Mouse (Mus musculus) retina, embryonic 14.5 days (tissue): ENCODE results near the gene Gm38392.

Source experiments
- DNase-seq: peaks from one replicate; pipeline ENCODE4 v3.0.0-alpha.2; 2015; ENCODE audit warnings: low spot score

The Gm38392 gene

DNA sequence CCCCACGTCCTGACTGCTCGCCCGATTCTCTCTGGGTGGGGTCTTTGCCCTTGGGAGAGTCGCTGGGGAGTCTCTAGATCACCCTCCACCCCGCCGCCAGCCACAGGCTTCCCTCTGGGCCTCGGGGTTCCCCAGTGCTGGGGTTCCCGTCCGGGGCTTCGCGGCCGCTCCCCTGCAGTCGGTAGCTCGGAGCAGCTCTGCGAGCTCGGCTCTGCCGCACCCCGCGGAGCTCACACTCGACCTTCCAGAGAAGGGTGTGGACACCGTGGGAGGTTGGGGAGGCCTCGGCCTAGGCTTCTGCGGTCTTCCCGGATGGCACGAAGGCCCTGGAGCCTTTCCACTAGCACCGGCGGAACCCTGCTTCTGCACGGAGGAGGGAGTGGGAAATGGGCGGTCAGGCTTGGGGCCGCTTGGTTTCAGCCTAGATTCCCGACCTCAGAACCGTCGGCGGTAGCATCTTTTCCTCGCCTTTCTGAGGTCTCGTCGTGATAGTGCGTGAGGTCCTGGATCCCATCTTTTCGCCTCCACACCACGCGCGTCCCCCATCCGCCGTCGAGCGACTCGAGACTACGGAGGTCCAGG lies 71.9 kb downstream of the Gm38392 start:
- DNase-seq = no peak

DNA sequence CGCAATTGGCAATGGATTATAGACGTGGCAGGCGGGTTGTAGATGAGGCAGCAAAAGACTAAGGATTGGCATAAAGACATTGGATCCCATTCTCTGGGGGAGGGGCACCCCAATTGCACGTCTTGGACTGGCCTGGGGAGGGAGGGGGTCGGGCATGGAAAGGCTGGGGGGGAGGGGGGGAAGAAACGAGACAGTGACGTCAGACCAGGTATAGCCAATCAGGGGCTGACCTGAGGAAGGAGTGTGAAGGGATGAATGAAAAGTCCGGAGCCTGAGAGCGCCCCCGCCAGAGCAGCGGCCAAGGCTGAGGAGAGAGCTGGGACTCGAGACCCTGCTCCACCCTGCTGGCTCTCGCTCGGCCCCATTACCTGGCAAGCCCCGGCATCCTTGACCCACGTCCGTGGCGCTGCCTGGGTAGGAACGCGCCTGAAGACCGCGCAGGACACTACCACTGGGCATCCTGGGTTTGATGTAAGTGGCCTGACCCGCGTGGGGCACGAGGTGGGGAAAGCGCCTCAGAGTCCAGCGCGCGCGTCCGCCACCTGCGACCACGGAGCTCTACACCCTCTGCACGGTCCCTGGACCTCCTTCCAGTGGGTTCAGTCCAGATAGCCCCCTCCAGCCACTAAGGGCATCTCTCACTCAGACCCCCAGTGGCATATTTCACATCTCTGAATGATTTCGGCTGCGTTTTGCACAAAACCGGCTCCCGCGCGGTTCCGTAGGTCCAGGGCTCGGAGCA lies 72.6 kb downstream of the Gm38392 start:
- no peak for DNase-seq

DNA sequence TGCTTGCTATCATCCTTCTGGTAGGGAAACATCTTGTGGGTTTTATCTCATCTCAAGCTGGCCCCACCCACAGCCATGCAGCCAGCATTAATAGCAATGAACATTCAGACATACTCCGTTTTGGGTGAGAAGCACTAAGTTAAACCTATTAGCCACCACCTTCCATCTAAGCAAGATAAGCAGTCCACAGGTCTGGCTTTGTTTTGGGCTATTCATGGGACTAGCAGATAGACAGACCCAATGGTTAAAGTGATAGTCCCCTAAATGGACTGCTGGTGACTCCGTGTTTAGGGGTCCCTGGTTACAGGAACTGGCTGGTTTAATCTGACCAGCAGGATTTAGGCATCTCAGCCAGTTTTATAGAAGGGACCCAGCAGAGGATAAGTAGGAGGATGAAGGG lies 74.0 kb downstream of the Gm38392 start:
- DNase-seq = no peak

DNA sequence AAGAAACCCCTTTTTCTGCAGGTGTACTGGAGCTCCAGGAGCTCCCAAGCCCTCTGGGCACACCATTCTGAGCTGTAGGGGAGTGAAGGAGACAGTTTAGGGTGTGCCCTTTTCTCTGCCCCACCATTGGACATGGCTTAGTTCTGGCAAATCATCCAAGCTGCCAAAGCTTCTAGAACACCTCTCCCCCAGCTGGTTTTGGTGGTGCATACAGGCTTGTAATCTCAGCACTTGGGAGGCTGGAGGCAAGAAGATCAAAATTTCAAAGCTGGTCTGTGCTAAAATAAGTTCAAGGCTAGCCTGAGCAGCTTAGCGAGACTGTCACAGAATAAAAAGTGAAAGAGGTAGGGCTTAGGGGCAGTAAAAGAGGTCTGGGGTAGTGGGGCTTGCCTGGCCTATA lies 74.7 kb downstream of the Gm38392 start:
- no peak for DNase-seq

DNA sequence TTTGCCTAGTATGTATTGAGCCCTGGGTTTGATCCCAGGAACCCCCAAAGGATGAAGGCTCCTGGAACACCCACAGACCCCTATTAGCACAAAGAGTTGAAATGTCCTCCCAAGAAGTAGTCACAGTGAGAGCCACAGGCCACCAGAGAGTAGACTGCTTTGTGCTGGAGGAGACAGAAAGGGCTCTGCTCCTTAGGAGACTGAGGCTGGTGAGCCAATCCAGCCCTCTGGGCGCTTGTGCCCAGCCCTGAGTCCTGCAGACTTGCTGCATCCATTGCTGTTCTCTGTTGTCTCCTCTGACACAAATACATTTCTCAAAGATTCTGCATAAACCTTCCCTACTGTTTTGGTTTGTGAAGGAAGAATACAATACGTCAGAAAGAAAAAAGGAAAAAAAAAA lies 76.1 kb downstream of the Gm38392 start:
- DNase-seq = no peak

DNA sequence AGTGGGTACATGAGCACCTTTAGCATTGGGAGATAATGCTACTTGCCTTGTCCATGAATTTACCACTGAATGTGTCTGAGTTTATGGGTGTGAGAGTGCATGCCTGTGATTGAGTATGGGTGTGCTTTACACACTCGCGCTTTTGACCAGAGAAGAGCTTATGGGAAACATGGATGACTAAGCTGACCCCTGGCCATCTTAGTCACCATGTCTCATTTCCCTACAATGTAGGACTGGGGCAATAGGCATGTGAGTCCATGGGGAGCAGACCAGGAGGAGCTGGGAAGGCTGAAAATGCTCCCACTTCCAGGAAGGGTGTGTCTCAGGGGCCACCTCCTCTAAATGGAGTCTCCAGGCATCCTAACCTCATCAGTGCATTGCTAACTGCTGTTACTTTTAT lies 76.9 kb downstream of the Gm38392 start:
- no peak for DNase-seq

DNA sequence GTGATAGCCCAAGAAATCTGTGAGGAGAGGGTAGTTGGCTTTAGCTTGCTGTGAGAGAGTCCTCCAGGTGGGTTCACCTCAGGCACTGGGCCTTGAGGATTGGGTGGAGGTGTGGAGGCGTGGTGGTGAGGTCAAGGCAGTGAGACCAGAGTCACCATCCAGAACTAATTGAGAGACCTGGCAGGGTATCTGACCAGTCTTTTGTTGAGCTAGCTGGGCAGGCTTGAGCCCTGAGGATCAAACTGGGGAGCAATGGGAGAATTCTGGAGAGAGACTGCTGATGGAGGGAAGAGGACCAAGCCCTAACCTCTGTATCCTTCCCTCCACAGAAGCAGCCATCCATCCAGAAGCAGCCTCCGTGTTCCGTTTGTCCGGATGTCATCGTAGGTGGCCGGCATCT lies 77.7 kb downstream of the Gm38392 start:
- DNase-seq = no peak

DNA sequence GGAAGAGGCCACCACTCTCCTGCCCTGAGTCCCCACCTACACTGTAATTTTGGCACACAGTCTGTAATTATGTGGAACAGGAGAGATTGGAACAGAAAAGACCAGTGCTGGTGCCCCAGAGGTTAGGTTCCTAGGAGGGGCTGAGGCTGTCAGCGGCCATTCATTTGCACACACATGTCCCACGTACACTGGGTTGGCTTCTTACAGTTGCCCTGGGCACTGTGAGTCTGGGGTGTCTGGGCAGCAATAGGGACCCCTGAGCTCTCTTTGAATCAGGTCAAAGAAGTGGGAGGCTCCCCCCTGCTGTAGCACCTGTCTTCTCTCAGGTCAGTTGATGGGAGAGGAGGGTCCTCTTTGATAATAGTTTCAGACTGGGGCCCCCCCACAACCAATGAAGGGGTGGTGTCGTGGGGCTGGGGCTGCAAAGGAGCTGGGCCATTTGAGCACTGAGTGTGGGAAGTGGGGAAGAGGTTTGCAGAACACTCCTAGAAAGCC lies 78.7 kb downstream of the Gm38392 start:
- no peak for DNase-seq

DNA sequence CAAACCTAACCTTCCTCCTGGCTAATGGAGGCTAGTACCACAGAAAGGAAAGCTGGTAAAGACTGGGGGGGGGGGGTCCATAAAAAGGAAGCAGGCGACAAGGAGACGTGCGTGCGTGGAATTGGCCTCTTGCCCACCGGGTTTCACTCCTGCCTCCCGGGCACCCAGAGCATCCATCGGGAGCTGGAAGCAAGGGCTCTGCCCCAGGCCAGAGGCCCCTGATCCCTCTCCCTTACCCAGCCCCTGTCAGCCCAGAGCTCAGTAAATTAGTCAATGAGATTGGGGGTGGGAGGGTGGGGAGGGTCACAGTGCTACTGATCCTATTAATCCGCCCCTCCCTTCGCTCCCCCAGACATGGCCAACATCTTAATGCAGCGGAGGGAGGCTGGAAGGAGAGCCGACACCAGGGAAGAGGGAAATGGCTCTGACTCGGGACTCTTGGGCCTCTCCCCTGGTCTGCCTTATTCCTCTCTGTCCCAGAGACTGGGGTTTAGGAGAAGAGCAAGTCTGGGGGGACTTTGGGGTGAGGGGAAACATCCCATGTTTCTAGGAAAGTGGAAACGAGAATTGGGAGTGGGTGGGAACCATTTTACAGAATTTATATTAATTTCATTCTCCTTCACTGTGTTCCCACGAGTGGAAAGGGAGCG lies 79.4 kb downstream of the Gm38392 start:
- peak; percentile 15 for DNase-seq

DNA sequence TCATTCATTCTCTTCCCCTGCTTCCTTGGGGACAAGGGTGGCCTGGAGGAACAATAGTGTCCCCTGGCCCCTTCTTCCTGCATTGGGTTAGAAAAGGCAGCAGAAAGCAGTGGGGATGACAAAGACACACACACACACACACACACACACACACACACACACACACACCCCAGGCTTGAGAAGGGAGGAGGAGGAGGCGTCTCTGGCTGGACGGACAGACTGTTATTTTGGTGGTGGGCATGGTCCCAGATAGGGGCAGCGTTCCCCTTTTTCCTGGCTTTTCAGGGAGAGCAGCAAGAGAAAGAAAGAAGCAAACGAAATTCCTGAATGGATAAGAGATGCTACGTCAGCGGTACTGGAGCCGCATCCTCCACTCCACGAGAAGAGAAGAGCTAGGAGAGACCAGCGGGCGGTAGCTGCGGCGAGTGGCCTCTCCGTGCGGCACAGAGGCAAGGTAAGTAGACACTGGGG lies 80.1 kb downstream of the Gm38392 start:
- DNase-seq = peak; percentile 18

DNA sequence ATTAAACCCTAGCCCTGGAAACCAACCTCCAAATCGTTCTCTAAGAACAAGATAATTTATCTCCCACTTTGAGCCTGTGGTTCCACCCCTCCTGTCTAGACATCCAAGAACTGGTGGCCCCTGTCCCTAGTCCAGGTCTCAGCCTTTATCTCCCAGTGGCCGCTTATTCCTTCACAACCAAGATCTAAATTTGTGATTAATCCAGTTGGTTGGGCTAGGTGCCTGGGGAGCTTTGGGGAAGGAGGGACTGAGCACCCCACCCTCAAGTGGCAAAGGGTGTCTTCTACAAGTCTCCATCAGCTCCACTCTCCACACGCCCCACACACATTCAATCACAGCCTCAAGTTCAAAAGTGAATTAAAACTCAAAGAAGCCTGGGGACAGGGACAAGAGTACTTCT lies 80.5 kb downstream of the Gm38392 start:
- peak; percentile 2 for DNase-seq

DNA sequence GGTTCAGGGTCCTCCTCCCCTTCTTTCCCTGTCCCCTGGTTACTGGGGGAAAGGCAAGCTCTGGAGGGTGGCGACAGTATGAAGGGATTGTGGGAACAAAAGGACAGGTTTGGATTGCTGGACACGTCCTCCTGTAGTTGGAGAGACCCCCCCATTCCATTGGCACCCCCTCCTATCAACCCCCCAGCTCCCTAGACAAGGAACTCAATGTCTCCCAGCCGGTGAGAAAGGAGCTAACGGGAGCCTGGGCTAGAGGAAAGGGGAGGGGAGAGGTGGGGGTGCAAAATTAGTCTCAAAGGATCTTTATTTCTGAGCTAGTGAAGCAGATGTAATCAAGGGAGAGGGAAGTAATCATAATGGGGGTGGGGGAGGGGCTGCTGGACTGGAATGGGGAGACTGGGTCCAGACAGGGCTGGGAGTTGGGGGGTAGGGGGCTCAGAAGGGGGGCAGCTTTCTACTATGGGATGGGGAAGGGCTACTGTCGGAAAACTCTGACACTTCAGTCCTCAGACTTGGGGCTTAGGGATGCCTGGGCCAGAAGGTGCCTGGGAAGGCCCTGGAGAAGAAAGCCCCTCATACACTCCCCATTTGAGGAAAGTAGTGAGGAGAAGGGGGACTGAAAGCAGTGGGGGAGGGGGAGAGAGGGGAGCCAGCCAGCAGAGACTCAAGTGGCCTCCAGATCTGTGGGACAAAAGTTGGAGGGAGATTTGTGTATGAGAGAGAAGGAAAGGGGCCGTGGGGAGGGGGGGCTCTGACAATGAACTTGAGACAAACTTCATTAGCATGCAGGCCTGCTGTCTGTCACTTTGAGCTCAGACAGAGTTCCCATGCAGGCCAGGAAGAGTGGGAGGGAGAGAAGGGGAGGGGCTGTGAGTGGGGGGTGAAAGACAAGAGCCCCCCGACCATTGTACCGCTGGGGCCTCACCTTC lies 81.2 kb downstream of the Gm38392 start:
- peak; percentile 28 for DNase-seq

DNA sequence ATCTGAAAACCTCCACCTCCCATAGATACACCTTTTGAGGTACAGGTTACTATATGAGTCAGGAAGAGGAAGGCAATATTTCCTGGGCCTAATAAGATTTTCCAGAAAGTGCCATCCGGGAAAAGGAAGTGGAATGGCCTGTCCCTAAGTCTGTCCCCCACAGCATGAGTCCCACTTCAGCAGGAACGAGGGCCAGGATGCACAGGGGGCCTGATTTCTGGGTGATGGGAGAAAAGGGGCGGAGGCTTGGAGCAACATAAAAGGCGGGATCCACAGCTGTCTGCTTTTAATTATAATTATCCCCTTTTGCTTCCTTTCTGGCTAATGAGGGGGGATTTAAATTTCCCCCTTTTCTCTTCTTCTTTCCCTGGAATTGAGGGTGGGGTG lies 81.8 kb downstream of the Gm38392 start:
- DNase-seq = peak; percentile 1

DNA sequence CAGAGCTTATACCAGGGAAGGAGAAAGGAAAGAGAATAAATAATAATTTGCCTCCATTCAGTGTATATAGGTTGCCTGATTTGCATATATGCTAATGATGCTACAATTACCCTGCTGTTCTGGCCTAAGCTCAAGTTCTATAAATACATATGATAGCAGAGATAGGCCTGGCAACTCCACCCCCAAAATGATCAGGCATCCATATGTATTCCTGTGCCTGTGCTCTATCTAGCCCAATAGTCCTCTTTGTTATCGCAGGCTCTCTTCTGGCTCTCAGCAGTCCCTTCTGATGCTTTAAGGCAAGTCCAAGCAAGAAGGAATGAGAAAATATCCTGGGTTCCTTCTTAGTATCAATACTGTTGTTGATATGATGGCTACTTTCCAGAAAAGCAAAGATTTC lies 82.3 kb downstream of the Gm38392 start:
- DNase-seq = peak; percentile 6

DNA sequence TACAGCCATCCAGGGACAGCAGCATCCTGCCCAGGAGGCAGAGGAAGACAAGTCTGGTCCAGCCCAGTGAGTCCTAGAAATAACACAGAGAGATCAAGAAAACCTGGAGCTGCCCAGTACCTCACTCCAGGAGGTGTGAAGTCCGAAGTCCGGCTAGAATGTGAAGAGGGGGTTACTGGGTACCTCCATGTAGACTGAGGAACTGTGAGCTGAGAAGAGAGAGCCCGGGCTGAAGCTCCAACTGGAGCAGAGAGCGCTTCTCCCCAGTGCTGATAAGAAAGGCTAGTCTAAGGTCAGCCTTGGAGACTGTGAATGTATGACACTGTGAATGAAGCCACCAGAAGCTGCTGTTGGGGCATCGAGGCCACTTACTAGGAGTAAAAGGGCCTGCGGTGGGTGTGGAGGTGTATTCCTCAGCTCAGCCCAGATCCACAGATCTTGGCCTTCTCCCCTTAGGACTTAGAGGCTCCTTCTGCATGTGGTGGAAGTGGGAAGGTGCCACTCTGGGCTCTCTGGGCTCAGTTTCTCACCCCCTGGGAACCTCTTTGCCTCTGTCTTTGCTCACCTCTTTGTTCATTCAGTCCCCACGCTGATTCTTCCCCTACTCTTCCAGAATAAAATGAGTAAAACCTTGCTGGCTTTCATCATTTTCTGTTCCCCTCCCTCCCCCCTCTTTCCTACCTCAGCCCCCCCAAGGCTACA lies 82.9 kb downstream of the Gm38392 start:
- peak; percentile 2 for DNase-seq

DNA sequence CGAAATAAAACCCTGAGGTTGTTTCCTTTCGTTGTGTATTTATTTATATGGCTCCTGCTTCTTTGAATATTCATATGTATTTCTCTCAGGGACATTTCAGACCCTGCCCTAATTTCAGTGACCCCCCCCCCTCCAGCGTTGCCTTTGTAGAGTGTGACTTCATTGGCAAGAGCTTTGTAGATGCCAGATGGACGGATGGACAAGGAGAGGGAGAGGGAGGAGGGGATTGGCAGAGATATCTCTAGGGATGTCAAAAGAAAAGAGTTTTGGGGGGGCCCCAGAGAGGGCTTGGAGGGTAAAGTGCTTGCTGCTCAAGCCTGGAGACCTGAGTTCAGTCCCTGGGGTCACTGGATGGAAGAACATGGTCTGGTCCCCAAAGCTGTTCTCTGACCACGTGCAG lies 83.6 kb downstream of the Gm38392 start:
- DNase-seq = no peak

DNA sequence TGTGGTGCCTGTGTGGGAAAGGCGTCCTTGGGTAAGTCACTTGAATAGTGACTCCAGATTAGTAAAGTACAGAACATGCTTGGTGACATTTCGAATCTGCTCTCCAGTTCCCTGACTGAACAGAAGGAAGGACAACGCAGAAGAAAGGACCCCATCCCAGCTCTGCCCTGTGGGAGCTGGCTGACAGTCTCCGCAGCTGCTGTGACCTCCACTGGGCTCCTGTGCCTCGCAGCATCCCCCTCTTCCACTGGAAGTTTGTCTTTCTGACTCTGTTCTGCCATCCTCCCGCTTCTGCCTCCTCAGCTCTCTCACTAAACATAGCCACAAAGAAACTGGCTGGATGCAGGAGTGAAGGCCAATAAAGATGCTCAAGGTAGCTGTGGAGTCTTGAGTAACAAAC lies 84.0 kb downstream of the Gm38392 start:
- DNase-seq = peak; percentile 6

DNA sequence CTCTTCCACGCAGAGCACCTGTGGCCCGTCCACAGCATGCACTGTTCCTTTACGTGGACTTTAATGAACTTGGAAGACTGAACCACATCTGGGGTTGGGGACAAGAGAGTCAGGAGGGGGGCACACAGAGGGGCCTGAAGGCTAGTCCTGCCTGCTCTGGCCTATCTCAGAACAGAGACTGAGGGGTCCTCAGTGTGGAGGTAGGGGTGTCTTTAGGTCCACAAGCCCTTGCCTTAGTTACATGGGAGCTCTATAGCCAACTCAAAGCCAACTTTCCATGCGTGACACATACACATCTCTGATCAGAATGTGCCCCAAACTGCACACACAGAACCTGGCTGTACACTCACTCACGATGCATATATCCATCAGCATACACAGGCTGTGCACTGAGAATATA lies 85.4 kb downstream of the Gm38392 start:
- DNase-seq = peak; percentile 18

DNA sequence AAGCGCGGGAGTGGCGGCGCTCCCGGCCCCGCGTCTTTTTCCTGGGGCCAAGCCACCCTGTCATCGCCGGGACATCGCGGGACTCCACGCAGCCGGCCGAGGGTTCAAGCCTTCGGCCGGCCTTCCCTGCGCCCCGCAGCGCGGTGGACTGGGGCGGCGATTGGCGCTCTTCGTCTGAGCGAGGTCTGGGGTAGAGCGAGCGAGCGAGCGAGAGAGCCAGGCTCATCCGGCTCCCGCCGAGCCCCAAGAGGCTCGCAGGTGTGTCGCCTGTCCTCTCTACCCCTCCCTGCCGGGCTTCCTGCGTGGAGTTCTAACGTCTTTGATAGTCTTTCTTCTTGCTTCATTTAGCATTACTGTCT lies 86.1 kb downstream of the Gm38392 start:
- peak; percentile 18 for DNase-seq

DNA sequence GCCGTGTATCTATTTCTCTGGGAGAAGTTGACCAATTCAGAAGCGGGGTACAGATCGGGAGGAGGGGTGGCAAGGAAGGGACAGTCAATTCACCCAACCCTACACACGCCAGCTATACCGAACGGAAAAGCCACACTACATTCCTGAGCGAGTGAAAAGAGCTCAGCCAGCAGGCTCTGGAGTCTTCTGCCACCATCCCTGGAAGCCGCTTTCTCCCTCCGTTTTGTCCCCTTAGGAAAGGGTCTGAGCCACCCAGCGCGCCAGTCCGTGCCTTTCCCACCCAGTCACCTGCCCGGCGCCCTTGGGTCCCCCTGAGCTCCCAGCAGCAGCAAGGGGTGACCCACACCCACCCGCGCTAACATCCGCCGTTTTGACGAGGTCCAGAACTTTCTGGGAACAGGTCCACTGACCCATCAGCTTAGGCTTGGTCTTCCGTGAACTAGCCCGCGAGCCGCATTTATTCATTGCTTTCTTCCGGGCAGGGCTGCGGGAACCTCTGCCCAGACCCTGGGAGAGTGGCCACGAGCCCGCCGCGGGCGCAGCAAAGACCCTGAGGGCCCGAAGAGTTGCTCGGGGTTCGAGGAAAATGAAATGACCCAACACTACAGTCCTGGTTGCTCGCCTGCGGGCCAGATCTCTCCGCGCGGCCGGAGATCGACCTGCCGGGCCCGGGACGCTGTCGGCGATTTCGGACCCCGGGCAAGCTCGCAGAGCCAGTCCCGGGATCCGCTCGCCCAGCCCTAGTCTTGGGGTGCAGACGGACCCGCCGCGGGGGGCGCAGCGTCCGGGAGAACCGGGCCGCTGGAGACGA lies 86.6 kb downstream of the Gm38392 start:
- peak; percentile 32 for DNase-seq
